Mouse (Mus musculus) thymus, postnatal 25 days (tissue): ENCODE results near the gene Pde4d.

Experiments
- DNase-seq: peaks from one replicate; pipeline ENCODE4 v3.0.0; 2022

Pde4d gene

GRCm38 (mm10) chr13:108839142-108839541 lies 389.4 kb downstream of the Pde4d start:
- DNase-seq, result no peak

GRCm38 (mm10) chr13:108854090-108854489 lies 404.3 kb downstream of the Pde4d start:
- DNase-seq, result no peak

- no peak for DNase-seq
Measured at GRCm38 (mm10) chr13:108856776-108857435, 407.2 kb downstream of the Pde4d start.

- DNase-seq, result no peak
Measured at GRCm38 (mm10) chr13:108859336-108859735, 409.6 kb downstream of the Pde4d start.

GRCm38 (mm10) chr13:108860737-108861136 lies 411.0 kb downstream of the Pde4d start:
- DNase-seq, result no peak

- no peak for DNase-seq
Measured at GRCm38 (mm10) chr13:108861707-108862106, 412.0 kb downstream of the Pde4d start.

- DNase-seq, result no peak
Measured at GRCm38 (mm10) chr13:108862173-108862572, 412.4 kb downstream of the Pde4d start.

GRCm38 (mm10) chr13:108900160-108900559 lies 450.4 kb downstream of the Pde4d start:
- no peak for DNase-seq

GRCm38 (mm10) chr13:108905121-108905520 lies 455.4 kb downstream of the Pde4d start:
- DNase-seq, result no peak

- no peak for DNase-seq
Measured at GRCm38 (mm10) chr13:108909193-108909592, 459.4 kb downstream of the Pde4d start.

GRCm38 (mm10) chr13:108914626-108915025 lies 464.9 kb downstream of the Pde4d start:
- no peak for DNase-seq

GRCm38 (mm10) chr13:108921146-108921545 lies 471.4 kb downstream of the Pde4d start:
- no peak for DNase-seq

- no peak for DNase-seq
Measured at GRCm38 (mm10) chr13:108934854-108935253, 485.1 kb downstream of the Pde4d start.

- no peak for DNase-seq
Measured at GRCm38 (mm10) chr13:108937272-108937671, 487.5 kb downstream of the Pde4d start.

- DNase-seq, result no peak
Measured at GRCm38 (mm10) chr13:108952911-108953310, 503.2 kb downstream of the Pde4d start.

- DNase-seq, result no peak
Measured at GRCm38 (mm10) chr13:108956059-108956458, 506.3 kb downstream of the Pde4d start.

GRCm38 (mm10) chr13:108964056-108964455 lies 514.3 kb downstream of the Pde4d start:
- DNase-seq, result no peak

- no peak for DNase-seq
Measured at GRCm38 (mm10) chr13:108981144-108981543, 531.4 kb downstream of the Pde4d start.

- DNase-seq, result no peak
Measured at GRCm38 (mm10) chr13:108998739-108999138, 549.0 kb downstream of the Pde4d start.

GRCm38 (mm10) chr13:109024703-109025102 lies 575.0 kb downstream of the Pde4d start:
- DNase-seq, result no peak

GRCm38 (mm10) chr13:109047126-109047525 lies 597.4 kb downstream of the Pde4d start:
- DNase-seq, result no peak

- DNase-seq, result no peak
Measured at GRCm38 (mm10) chr13:109052805-109053204, 603.1 kb downstream of the Pde4d start.

GRCm38 (mm10) chr13:109053242-109054018 lies 603.7 kb downstream of the Pde4d start:
- no peak for DNase-seq

- DNase-seq, result no peak
Measured at GRCm38 (mm10) chr13:109058045-109058444, 608.3 kb downstream of the Pde4d start.
